Mouse (Mus musculus): ENCODE data around the gene Hnrnpl. TPM values are rescaled to one million over a fixed set of nuclear protein-coding genes. Genes with fewer than 3 reads are reported as not detected.

The Hnrnpl gene
- polyA plus RNA-seq, 1 experiment, result 244 TPM

GRCm38 (mm10) chr7:28831411-28832125, 23.2 kb downstream of the Hnrnpl start:
- TF ChIP-seq CTCF (IDR thresholded peaks at IDR 0.05; ENCODE audit: insufficient read depth, low read length), result no peak
- no peak for TF ChIP-seq POLR2A (IDR thresholded peaks at IDR 0.05; ENCODE audit: borderline replicate concordance, extremely low read depth, low read depth, low read length)
- Histone ChIP-seq H3K4me1 (ENCODE audit: control insufficient read depth, insufficient read depth, low read length) (peaks cover 3% of the 10 kb centered on the region; the same call in 1 of the 2 replicates), H3K4me3 (replicated peaks; ENCODE audit: extremely low read depth, low read depth, low read length) (no peak overlapping the region)
- WGBS, result 85% methylated on average over 17 of the region's 17 CpGs
- DNase-seq, result no peak

- 36% methylated on average over 6 of the region's 6 CpGs for WGBS
- DNase-seq, result no peak
- Histone ChIP-seq H3K4me1 (ENCODE audit: control insufficient read depth, insufficient read depth, low read length) (peaks cover 2% of the 10 kb centered on the region; the same call in 1 of the 2 replicates), H3K4me3 (replicated peaks; ENCODE audit: extremely low read depth, low read depth, low read length) (no peak overlapping the region)
- TF ChIP-seq POLR2A (IDR thresholded peaks at IDR 0.05; ENCODE audit: borderline replicate concordance, extremely low read depth, low read depth, low read length) (no peak; the same call in 1 of the 2 replicates), CTCF (IDR thresholded peaks at IDR 0.05; ENCODE audit: insufficient read depth, low read length) (no peak)
These were observed 23.8 kb downstream of the Hnrnpl start for GRCm38 (mm10) chr7:28832137-28832536.

- Histone ChIP-seq H3K4me3 (replicated peaks; ENCODE audit: extremely low read depth, low read depth, low read length) (no peak within 1 kb of the TSS), H3K4me1 (ENCODE audit: control insufficient read depth, insufficient read depth, low read length) (peaks cover 2% of the 10 kb centered on the region; the same call in 1 of the 2 replicates)
- 82% methylated on average over 6 of the region's 6 CpGs for WGBS
- no peak for DNase-seq
- TF ChIP-seq POLR2A (IDR thresholded peaks at IDR 0.05; ENCODE audit: borderline replicate concordance, extremely low read depth, low read depth, low read length), result no peak
- no peak for TF ChIP-seq CTCF (IDR thresholded peaks at IDR 0.05; ENCODE audit: insufficient read depth, low read length)
These were observed 25.5 kb downstream of the Hnrnpl start, which contains the start of gene Lgals4 for GRCm38 (mm10) chr7:28833723-28834347. Gene Lgals4 (plus strand): TSS chr7:28833854.

- TF ChIP-seq POLR2A (IDR thresholded peaks at IDR 0.05; ENCODE audit: borderline replicate concordance, extremely low read depth, low read depth, low read length) (no peak), CTCF (IDR thresholded peaks at IDR 0.05; ENCODE audit: insufficient read depth, low read length) (no peak)
- Histone ChIP-seq H3K4me1 (ENCODE audit: control insufficient read depth, insufficient read depth, low read length) (peaks cover 2% of the 10 kb centered on the region; the same call in 1 of the 2 replicates), H3K4me3 (replicated peaks; ENCODE audit: extremely low read depth, low read depth, low read length) (no peak overlapping the region)
- no peak for DNase-seq
- whole genome bisulfite sequencing, result 82% methylated on average over 5 of the region's 5 CpGs
These were observed 28.6 kb downstream of the Hnrnpl start for GRCm38 (mm10) chr7:28836936-28837335.

GRCm38 (mm10) chr7:28838331-28838730, 30.0 kb downstream of the Hnrnpl start:
- WGBS, result 78% methylated on average over 9 of the region's 9 CpGs
- DNase-seq, result no peak
- no peaks in the 10 kb centered on the region for H3K4me1 ChIP-seq (ENCODE audit: control insufficient read depth, insufficient read depth, low read length)
- no peak overlapping the region for H3K4me3 ChIP-seq (replicated peaks; ENCODE audit: extremely low read depth, low read depth, low read length)
- TF ChIP-seq POLR2A (IDR thresholded peaks at IDR 0.05; ENCODE audit: borderline replicate concordance, extremely low read depth, low read depth, low read length) (no peak), CTCF (IDR thresholded peaks at IDR 0.05; ENCODE audit: insufficient read depth, low read length) (no peak)

- WGBS, result 64% methylated on average over 1 of the region's 1 CpGs
- H3K4me3 ChIP-seq (replicated peaks; ENCODE audit: extremely low read depth, low read depth, low read length), result no peak overlapping the region
- no peak for DNase-seq
- TF ChIP-seq POLR2A (IDR thresholded peaks at IDR 0.05; ENCODE audit: borderline replicate concordance, extremely low read depth, low read depth, low read length) (no peak), CTCF (IDR thresholded peaks at IDR 0.05; ENCODE audit: insufficient read depth, low read length) (no peak)
- H3K4me1 ChIP-seq (ENCODE audit: control insufficient read depth, insufficient read depth, low read length), result no peaks in the 10 kb centered on the region
These were observed 38.9 kb downstream of the Hnrnpl start for GRCm38 (mm10) chr7:28847273-28847672.

GRCm38 (mm10) chr7:28849700-28850236, 41.4 kb downstream of the Hnrnpl start:
- Histone ChIP-seq H3K4me3 (replicated peaks; ENCODE audit: extremely low read depth, low read depth, low read length) (no peak overlapping the region), H3K4me1 (ENCODE audit: control insufficient read depth, insufficient read depth, low read length) (no peaks in the 10 kb centered on the region)
- 26% methylated on average over 1 of the region's 1 CpGs for whole genome bisulfite sequencing
- no peak for DNase-seq
- TF ChIP-seq POLR2A (IDR thresholded peaks at IDR 0.05; ENCODE audit: borderline replicate concordance, extremely low read depth, low read depth, low read length) (no peak), CTCF (IDR thresholded peaks at IDR 0.05; ENCODE audit: insufficient read depth, low read length) (no peak)

GRCm38 (mm10) chr7:28850642-28851041, 42.3 kb downstream of the Hnrnpl start:
- no peak for TF ChIP-seq CTCF (IDR thresholded peaks at IDR 0.05; ENCODE audit: insufficient read depth, low read length)
- no peak for TF ChIP-seq POLR2A (IDR thresholded peaks at IDR 0.05; ENCODE audit: borderline replicate concordance, extremely low read depth, low read depth, low read length)
- H3K4me3 ChIP-seq (replicated peaks; ENCODE audit: extremely low read depth, low read depth, low read length), result no peak overlapping the region
- no peak for DNase-seq
- 81% methylated on average over 4 of the region's 4 CpGs for WGBS
- no peaks in the 10 kb centered on the region for H3K4me1 ChIP-seq (ENCODE audit: control insufficient read depth, insufficient read depth, low read length)

GRCm38 (mm10) chr7:28859953-28860352, 51.6 kb downstream of the Hnrnpl start:
- DNase-seq, result no peak
- Histone ChIP-seq H3K4me3 (replicated peaks; ENCODE audit: extremely low read depth, low read depth, low read length) (no peak overlapping the region), H3K4me1 (ENCODE audit: control insufficient read depth, insufficient read depth, low read length) (no peaks in the 10 kb centered on the region)
- 88% methylated on average over 2 of the region's 2 CpGs for WGBS
- TF ChIP-seq CTCF (IDR thresholded peaks at IDR 0.05; ENCODE audit: insufficient read depth, low read length) (no peak), POLR2A (IDR thresholded peaks at IDR 0.05; ENCODE audit: borderline replicate concordance, extremely low read depth, low read depth, low read length) (no peak)
